Mouse (Mus musculus) heart, embryonic 16.5 days (tissue): ENCODE results near the gene Thoc5. TPM values are rescaled to one million over a fixed set of nuclear protein-coding genes. Genes with fewer than 3 reads are reported as not detected.

Source experiments
- ATAC-seq: fragments of 200-750 bp; cut with Nextera tagmentation; replicated peaks from 2 replicates; pipeline ENCODE4 v1.8.0; 2017; ENCODE audit warnings: moderate number of reproducible peaks; ENCODE audit not compliant: insufficient read depth, low FRiP score; ENCODE audit errors: extremely low read depth
- H3K27ac ChIP-seq: fragments of 300-500 bp; sonication (generic); 2 replicates; pipeline ENCODE4 v1.5.1; 2014; ENCODE audit warnings: mild to moderate bottlenecking, low read length, control low read depth, moderate library complexity
- H3K27me3 ChIP-seq: fragments of 300-500 bp; sonication (generic); 2 replicates; pipeline ENCODE4 v1.6.1; 2014; ENCODE audit warnings: low read length, mixed read lengths; ENCODE audit not compliant: control insufficient read depth, insufficient read depth
- H3K36me3 ChIP-seq: fragments of 300-500 bp; sonication (generic); 2 replicates; pipeline ENCODE4 v1.6.1; 2014; ENCODE audit not compliant: control insufficient read depth, insufficient read depth
- H3K4me1 ChIP-seq: fragments of 300-500 bp; sonication (generic); 2 replicates; pipeline ENCODE4 v1.6.1; 2014; ENCODE audit warnings: low read length, mixed read lengths; ENCODE audit not compliant: control insufficient read depth, insufficient read depth
- H3K4me2 ChIP-seq: fragments of 300-500 bp; sonication (generic); 2 replicates; pipeline ENCODE4 v1.6.1; 2014; ENCODE audit warnings: low read depth, mild to moderate bottlenecking, control low read depth, low read length
- H3K4me3 ChIP-seq: fragments of 300-500 bp; sonication (generic); 2 replicates; pipeline ENCODE4 v1.5.1; 2014; ENCODE audit warnings: mild to moderate bottlenecking, control low read depth, low read length
- H3K9ac ChIP-seq: fragments of 300-500 bp; sonication (generic); 2 replicates; pipeline ENCODE4 v1.6.1; 2014; ENCODE audit warnings: low read length, control low read depth
- H3K9me3 ChIP-seq: fragments of 300-500 bp; sonication (generic); replicated peaks from 2 replicates; pipeline ENCODE4 v1.6.1; 2016; ENCODE audit warnings: low read length; ENCODE audit not compliant: control insufficient read depth
- WGBS: fragments of 180-500 bp; shearing (Covaris S2); extraction: QIAGEN DNeasy Blood & Tissue Kit; methylation state at CpG from one replicate; pipeline ENCODE4 v1.1.7; 2014; 5-methylcytosine and 5-hydroxymethylcytosine counted together
- polyA plus RNA-seq: library from polyadenylated mRNA; unstranded; fragments of >200 nt; fragmentation: Nextera tagmentation; extraction: Ambion mirVana; gene quantifications from 2 replicates; pipeline ENCODE4 v1.2.1, GENCODE M21; 2015

Gene Thoc5
- polyA plus RNA-seq, 1 experiment from 2014 or later: 25.9 TPM

DNA sequence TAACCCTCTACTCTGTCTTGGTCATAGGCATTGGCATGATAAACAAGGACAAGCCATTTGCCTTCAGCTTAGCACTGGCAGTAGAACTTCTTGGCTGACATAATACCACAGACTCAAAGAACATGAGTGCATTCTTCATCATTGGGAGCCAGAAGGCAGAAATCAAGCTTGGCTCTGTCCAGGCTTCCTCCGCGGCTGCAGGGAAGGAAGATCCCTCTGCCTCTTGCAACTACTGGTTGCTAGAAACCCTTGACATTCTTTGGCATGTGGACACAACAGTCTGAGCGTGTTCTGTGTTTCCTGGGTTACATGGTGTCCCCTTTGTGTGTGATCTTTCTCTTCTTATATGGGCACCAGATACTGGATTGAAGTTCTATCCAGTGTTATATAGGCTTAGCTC is 8.1 kb upstream of the Thoc5 start:
- H3K36me3 ChIP-seq: no peaks in the 10 kb centered on the region
- H3K27me3 ChIP-seq: no peaks in the 10 kb centered on the region
- no peak overlapping the region for H3K9ac ChIP-seq
- no peaks in the 10 kb centered on the region for H3K4me1 ChIP-seq
- H3K4me3 ChIP-seq: no peak overlapping the region
- no peak overlapping the region for H3K27ac ChIP-seq
- 98% methylated on average over 3 of the region's 3 CpGs for WGBS
- ATAC-seq: no peak
- no peak overlapping the region for H3K4me2 ChIP-seq
- H3K9me3 ChIP-seq: no peaks in the 10 kb centered on the region

DNA sequence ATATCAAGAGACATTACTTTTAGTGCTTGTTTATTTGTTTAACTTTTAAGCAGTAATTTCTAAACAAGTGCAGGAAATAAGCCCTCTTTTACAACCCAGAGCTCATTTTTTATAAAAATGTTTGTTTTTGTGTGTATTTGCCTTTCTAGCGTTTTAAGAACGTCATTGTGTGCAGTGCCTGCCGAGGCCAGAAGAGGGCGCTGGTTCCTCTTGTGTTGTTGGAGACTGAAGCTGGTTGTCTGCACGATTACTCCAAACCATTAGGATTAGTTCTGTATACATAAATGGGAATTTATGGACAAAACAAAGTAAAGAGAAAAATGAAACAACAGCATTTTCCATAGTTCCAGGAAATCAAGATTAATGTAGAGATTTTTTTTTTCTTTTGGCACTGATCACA is 5.3 kb downstream of the Thoc5 start:
- Histone ChIP-seq H3K4me1 (peaks cover 7% of the 10 kb centered on the region), H3K9ac (no peak overlapping the region), H3K27me3 (no peaks in the 10 kb centered on the region), H3K9me3 (no peaks in the 10 kb centered on the region), H3K4me2 (no peak overlapping the region), H3K36me3 (peaks cover 31% of the 10 kb centered on the region), H3K27ac (no peak overlapping the region), H3K4me3 (no peak overlapping the region)
- ATAC-seq: no peak
- 73% methylated on average over 5 of the region's 5 CpGs for WGBS

DNA sequence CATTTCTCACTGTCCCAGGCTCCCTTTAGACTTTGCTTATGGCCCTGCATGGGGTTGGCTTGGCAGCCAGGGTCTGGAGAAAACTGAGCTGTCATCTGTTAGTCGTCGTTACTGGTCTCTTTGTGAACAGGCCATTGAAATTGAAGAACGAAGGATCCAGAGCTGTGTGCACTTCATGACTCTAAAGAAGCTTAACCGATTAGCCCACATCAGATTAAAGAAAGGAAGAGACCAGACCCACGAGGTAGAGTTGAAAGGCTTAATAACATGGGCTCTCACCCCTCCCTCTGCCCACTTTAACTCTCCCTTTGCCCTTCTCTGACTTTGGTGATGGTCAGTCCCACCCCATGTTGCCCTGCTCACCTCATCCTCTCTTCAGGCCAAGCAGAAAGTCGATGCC is 6.8 kb downstream of the Thoc5 start:
- H3K9ac ChIP-seq: no peak overlapping the region
- H3K27ac ChIP-seq: no peak overlapping the region
- H3K4me3 ChIP-seq: no peak overlapping the region
- H3K36me3 ChIP-seq: peaks cover 34% of the 10 kb centered on the region
- ATAC-seq: no peak
- WGBS: 87% methylated on average over 6 of the region's 6 CpGs
- H3K27me3 ChIP-seq: no peaks in the 10 kb centered on the region
- no peaks in the 10 kb centered on the region for H3K9me3 ChIP-seq
- H3K4me2 ChIP-seq: no peak overlapping the region
- no peaks in the 10 kb centered on the region for H3K4me1 ChIP-seq

DNA sequence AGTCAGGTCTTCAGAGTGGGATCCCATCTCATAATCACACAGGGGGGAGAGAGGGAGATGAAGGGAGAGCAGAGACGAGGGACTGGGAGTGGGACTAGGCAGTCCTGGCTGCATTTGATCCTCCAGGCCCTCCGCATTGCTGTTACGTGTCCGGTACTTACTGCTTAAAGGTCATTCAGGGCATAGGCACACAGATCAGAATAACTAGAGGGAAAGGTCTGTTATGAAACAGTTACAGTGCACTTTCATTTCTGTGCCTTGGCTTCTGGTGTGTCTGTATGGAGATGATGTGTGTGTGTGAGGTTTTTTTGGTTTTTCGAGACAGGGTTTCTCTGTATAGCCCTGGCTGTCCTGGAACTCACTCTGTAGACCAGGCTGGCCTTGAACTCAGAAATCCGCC is 11.1 kb downstream of the Thoc5 start:
- Histone ChIP-seq H3K4me2 (no peak overlapping the region), H3K9me3 (no peaks in the 10 kb centered on the region), H3K4me1 (no peaks in the 10 kb centered on the region), H3K27me3 (no peaks in the 10 kb centered on the region), H3K27ac (no peak overlapping the region), H3K9ac (no peak overlapping the region), H3K4me3 (no peak overlapping the region), H3K36me3 (peaks cover 33% of the 10 kb centered on the region)
- WGBS: 85% methylated on average over 6 of the region's 6 CpGs
- no peak for ATAC-seq

DNA sequence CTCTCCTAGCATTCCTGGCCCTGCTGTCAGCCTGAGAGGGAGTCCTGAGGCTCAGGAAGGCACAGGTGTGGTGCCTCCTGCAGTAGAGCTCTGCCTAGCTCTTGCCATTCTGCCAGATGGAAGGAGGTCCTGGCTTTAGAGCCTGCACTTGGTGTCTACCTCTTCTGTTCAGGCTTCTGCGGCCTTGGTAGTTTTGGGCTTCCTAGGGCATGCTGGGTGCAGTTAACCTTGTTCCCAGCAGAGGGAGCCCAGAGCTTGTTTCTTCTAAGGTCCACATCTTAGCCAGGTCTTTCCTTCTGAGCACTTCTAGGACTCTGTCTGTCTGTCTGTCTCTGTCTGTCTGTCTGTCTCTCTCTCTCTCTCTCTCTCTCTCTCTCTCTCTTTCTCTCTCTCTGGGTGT is 20.9 kb downstream of the Thoc5 start:
- peaks cover 32% of the 10 kb centered on the region for H3K36me3 ChIP-seq
- H3K27me3 ChIP-seq: no peaks in the 10 kb centered on the region
- H3K9me3 ChIP-seq: no peaks in the 10 kb centered on the region
- H3K4me1 ChIP-seq: no peaks in the 10 kb centered on the region
- no peak overlapping the region for H3K4me3 ChIP-seq
- no peak overlapping the region for H3K4me2 ChIP-seq
- ATAC-seq: 0 out of 2 replicates have a peak, but pooled peaks have one; percentile 18
- no peak overlapping the region for H3K27ac ChIP-seq
- H3K9ac ChIP-seq: no peak overlapping the region
- WGBS: 21% methylated on average over 1 of the region's 1 CpGs

DNA sequence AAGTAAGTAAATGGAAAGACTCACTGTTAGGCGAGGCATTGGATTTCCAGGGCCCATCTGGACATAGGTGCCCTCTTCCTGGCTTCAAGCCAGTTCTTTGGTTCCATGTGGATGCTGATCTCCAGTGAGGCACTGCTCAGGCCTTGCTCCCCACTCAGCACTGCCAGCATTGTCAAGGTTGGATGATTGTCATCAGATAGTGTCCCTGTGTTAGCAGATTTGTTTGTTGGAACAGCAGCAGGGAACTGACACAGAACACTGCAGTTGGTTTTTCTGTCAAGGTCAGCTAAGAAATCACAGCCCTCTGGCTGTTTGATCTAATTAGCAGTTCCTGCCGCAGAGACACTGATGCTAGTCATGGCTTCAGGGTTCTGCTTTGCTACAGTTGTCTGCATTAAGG is 26.2 kb downstream of the Thoc5 start:
- Histone ChIP-seq H3K36me3 (peaks cover 27% of the 10 kb centered on the region), H3K9me3 (no peaks in the 10 kb centered on the region), H3K4me2 (no peak overlapping the region), H3K4me1 (no peaks in the 10 kb centered on the region), H3K27ac (no peak overlapping the region), H3K9ac (no peak overlapping the region), H3K4me3 (no peak overlapping the region), H3K27me3 (no peaks in the 10 kb centered on the region)
- WGBS: 84% methylated on average over 2 of the region's 2 CpGs
- ATAC-seq: no peak

DNA sequence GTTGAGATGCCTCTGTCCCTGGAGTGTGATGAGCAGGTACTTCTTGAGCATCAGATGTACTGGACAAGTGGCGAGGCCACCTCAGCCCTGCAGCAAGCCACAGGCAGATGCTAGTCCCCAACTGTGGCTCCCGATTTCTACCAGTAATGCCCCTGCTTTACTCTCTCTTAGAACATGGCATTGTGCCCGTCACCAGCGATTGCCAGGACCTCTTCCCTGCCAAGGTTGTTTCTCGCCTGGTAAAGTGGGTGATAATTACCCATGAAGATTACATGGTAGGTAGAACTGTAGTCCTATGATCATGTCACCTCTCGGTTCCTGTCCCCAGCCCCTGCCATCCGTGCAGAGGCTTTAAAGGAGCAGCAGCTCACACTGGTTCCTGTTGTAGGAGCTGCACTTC is 26.6 kb downstream of the Thoc5 start:
- no peak overlapping the region for H3K4me3 ChIP-seq
- H3K9ac ChIP-seq: no peak overlapping the region
- peaks cover 30% of the 10 kb centered on the region for H3K36me3 ChIP-seq
- no peaks in the 10 kb centered on the region for H3K9me3 ChIP-seq
- no peaks in the 10 kb centered on the region for H3K27me3 ChIP-seq
- no peak overlapping the region for H3K4me2 ChIP-seq
- WGBS: 78% methylated on average over 7 of the region's 7 CpGs
- no peak for ATAC-seq
- H3K27ac ChIP-seq: no peak overlapping the region
- no peaks in the 10 kb centered on the region for H3K4me1 ChIP-seq

DNA sequence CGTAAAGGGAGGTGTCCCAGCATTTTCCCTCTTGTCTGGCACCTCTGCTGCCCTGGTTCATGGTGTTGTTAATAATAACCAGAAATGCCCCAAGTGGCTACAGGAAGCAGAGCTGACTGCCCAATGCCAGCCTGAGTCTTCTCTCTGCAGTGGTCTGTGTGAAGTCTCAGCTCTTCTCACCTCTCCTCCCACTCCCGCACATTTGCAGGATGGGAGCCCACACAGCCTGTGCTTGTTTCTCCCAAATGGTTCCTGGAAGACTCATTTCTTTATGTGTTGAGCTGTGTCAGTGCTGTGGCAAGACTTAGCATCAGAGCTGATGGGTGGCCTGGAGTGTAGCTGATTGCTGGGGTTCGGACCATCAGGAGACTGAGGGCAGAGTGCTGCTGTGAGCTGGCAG is 32.1 kb downstream of the Thoc5 start:
- Histone ChIP-seq H3K4me3 (no peak overlapping the region), H3K27ac (no peak overlapping the region), H3K9ac (no peak overlapping the region), H3K4me1 (peaks cover 31% of the 10 kb centered on the region), H3K9me3 (no peaks in the 10 kb centered on the region), H3K27me3 (no peaks in the 10 kb centered on the region), H3K4me2 (no peak overlapping the region), H3K36me3 (peaks cover 17% of the 10 kb centered on the region)
- WGBS: 76% methylated on average over 3 of the region's 3 CpGs
- ATAC-seq: no peak

DNA sequence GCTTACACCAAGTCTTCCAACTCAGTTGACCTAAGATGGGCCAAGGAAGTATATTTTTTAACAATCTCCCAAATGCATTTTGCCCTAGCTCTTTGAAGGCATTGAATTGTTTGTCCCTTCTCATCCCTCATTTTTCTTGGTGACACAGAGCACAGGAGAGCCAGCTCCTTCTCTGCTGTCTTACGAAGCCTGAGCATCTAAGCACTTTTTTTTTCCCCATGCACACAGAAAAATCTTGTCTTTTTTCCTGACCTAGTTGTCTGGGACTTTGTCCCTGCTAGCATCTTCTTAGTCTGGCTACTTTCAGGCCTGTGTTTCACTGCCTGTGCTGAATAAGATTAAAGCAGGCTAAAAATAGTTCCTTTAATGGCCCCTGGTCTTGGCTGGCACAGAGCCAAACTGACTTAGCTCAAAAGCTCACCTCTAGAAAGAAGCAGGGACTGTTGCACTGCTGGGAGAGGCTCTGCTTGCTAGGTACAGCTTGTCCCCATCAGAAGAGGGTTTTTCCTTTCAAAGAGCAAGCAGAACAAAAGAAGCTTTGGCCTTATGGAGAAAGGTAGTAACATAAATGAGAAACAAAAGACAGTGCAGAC is 36.0 kb downstream of the Thoc5 start:
- H3K27me3 ChIP-seq: no peaks in the 10 kb centered on the region
- H3K4me1 ChIP-seq: peaks cover 34% of the 10 kb centered on the region
- H3K4me2 ChIP-seq: 0 out of 2 replicates have a peak overlapping the region, but pooled peaks have one; percentile 23
- WGBS: 29% methylated on average over 1 of the region's 1 CpGs
- peak; percentile 41; the same call in 1 of the 2 replicates for ATAC-seq
- peak overlapping the region; percentile 78 for H3K27ac ChIP-seq
- H3K9me3 ChIP-seq: no peaks in the 10 kb centered on the region
- peak overlapping the region; percentile 30; the same call in 1 of the 2 replicates for H3K9ac ChIP-seq
- peaks cover 11% of the 10 kb centered on the region for H3K36me3 ChIP-seq
- no peak overlapping the region for H3K4me3 ChIP-seq
